ENCODE assay signal across 8 mouse cellular contexts in genomic region chr10:95416685-95417495, GRCm38 (mm10). TPM values are rescaled to one million over a fixed set of nuclear protein-coding genes. Genes with fewer than 3 reads are reported as not detected.
DNase-seq lines count a peak whose midpoint lies in the region; ATAC-seq lines count a peak whose summit lies in the region.

Gene Socs2 (minus strand): TSS chr10:95417180.

- peak; percentile 88 for ATAC-seq in hindbrain, embryonic 13.5 days (ENCODE audit: low FRiP score)

- H3K4me2 ChIP-seq in hindbrain, embryonic 13.5 days: peak within 1 kb of the TSS; percentile 91

- H3K27me3 ChIP-seq in hindbrain, embryonic 13.5 days: 0 out of 2 replicates have a peak, but pooled peaks cover 12% of the 10 kb centered on the region

- peak within 1 kb of the TSS; percentile 94 for H3K9ac ChIP-seq in hindbrain, embryonic 13.5 days

- peaks cover 21% of the 10 kb centered on the region for H3K4me1 ChIP-seq in hindbrain, embryonic 13.5 days (replicated peaks)

- WGBS in hindbrain, embryonic 13.5 days: under 1% methylated on average over 60 of the region's 66 CpGs

- DNase-seq in R1 (ENCODE audit: low read depth, low spot score): peak; percentile 95
- DNase-seq in cerebellum, postnatal 10 days: peak; percentile 96 to 97
- DNase-seq in frontal cortex, postnatal 25 days (ENCODE audit: low spot score in 2 of 2): peak; percentile 83 to 85
- DNase-seq in layer of hippocampus, postnatal 25 days (ENCODE audit: extremely low spot score in 1 of 2, low spot score in 1 of 2): peak; percentile 79 to 80
- peak; percentile 95 for DNase-seq in lung, postnatal 14 days
- peak; percentile 93 for DNase-seq in retina, embryonic 14.5 days (ENCODE audit: low spot score)
- peak; percentile 48 to 59 for DNase-seq in thymus, postnatal 36 days

- no peaks in the 10 kb centered on the region for H3K9me3 ChIP-seq in hindbrain, embryonic 13.5 days

- H3K4me3 ChIP-seq in hindbrain, embryonic 13.5 days: peak within 1 kb of the TSS; percentile 83

- peak within 1 kb of the TSS; percentile 96 for H3K27ac ChIP-seq in hindbrain, embryonic 13.5 days

- H3K36me3 ChIP-seq in hindbrain, embryonic 13.5 days: peaks cover 3% of the 10 kb centered on the region; the same call in 1 of the 2 replicates

RNA-seq across cellular contexts. Expression of gene Socs2, which starts in this region (rescaled TPM):
- 118 and 138 TPM in 2 replicates for polyA plus RNA-seq in hindbrain, embryonic 13.5 days (2015; fragmentation: Nextera tagmentation; extraction: Ambion mirVana)
- 10 to 100 TPM; 34.7 to 42.2 TPM for total RNA-seq in layer of hippocampus, postnatal 25 days (2021)

Comparison
In these comparisons a context has a peak if more than half of its experiments do, and no peak if none do; other contexts are left out.
1. Peak in every context shown above with its lines: DNase-seq, ATAC-seq, H3K4me3 ChIP-seq and H3K27ac ChIP-seq.